Mouse (Mus musculus) monocyte, adult 5-6 weeks (primary cell): ENCODE measurements around the gene Rps13. TPM values are rescaled to one million over a fixed set of nuclear protein-coding genes. Genes with fewer than 3 reads are reported as not detected.

Source experiments
- ATAC-seq: fragments of 153-309, 156-312 bp; replicated peaks from 2 replicates; pipeline ENCODE4 v1.8.0; 2017; ENCODE audit warnings: mild to moderate bottlenecking; ENCODE audit not compliant: low TSS enrichment, insufficient number of reproducible peaks, severe bottlenecking, poor library complexity, low FRiP score
- total RNA-seq: library from RNA; stranded (forward); fragments of 200-1000, 200-491, 200-594 nt; gene quantifications from 3 replicates; pipeline ENCODE4 v1.2.3, GENCODE M21; 2017

Gene Rps13
- total RNA-seq, 1 experiment from 2014 or later = 2,322 TPM

GRCm38 (mm10) chr7:116298851-116299250, 35.1 kb downstream of the Rps13 start:
- no peak for ATAC-seq

- ATAC-seq = no peak
Measured at GRCm38 (mm10) chr7:116298389-116298788, 35.6 kb downstream of the Rps13 start.

- no peak for ATAC-seq
Measured at GRCm38 (mm10) chr7:116294961-116295360, 39.0 kb downstream of the Rps13 start.

GRCm38 (mm10) chr7:116292377-116292776, 41.6 kb downstream of the Rps13 start:
- ATAC-seq = no peak

- ATAC-seq = no peak
Measured at GRCm38 (mm10) chr7:116290559-116290958, 43.4 kb downstream of the Rps13 start.

- ATAC-seq = no peak
Measured at GRCm38 (mm10) chr7:116288996-116289395, 45.0 kb downstream of the Rps13 start.

GRCm38 (mm10) chr7:116287959-116288358, 46.0 kb downstream of the Rps13 start:
- no peak for ATAC-seq

GRCm38 (mm10) chr7:116286611-116287355, 47.2 kb downstream of the Rps13 start:
- no peak for ATAC-seq

GRCm38 (mm10) chr7:116286173-116286572, 47.8 kb downstream of the Rps13 start:
- no peak for ATAC-seq

- no peak for ATAC-seq
Measured at GRCm38 (mm10) chr7:116285216-116285615, 48.8 kb downstream of the Rps13 start.

GRCm38 (mm10) chr7:116282755-116283154, 51.2 kb downstream of the Rps13 start:
- no peak for ATAC-seq

Other genes starting within 250 kb of the Rps13 start
- 0.67 to 1.2 TPM (median 0.75 TPM) in 3 replicates for gene Gm4353, start 249.6 kb downstream of the Rps13 start, total RNA-seq
- gene Plekha7, start 25.8 kb downstream of the Rps13 start, total RNA-seq = 0.76 to 1.5 TPM (median 0.96 TPM) in 3 replicates
- 39.6 to 52.8 TPM (median 50.0 TPM) in 3 replicates for gene Pik3c2a, start 109.3 kb upstream of the Rps13 start, total RNA-seq
- 19.3 to 35.3 TPM (median 33.1 TPM) in 3 replicates for gene Nucb2, start 170.2 kb upstream of the Rps13 start, total RNA-seq